17 mouse cellular contexts compared by ENCODE assay signal in genomic region chr10:11229545-11230178, GRCm38 (mm10). TPM values are rescaled to one million over a fixed set of nuclear protein-coding genes. Genes with fewer than 3 reads are reported as not detected.
DNase-seq lines count a peak whose midpoint lies in the region; ATAC-seq and TF ChIP-seq lines count a peak whose summit lies in the region.
"Had no signal": no experiment of that assay in that cellular context is flagged by ENCODE, and none has a peak within 500 bp of the region (broad histone marks: within the 10 kb centered on the region; RNA-seq: fewer than 3 reads in every experiment).

No protein-coding gene starts in this region.

- in situ Hi-C loops in ES-E14 (cut with MboI; ENCODE audit: low sequenced_read_pairs in 2 of 2, unreplicated experiment in 2 of 2) = no loop called here

- WGBS in heart, embryonic 15.5 days = 26% methylated on average over 6 of the region's 6 CpGs
- 11% methylated on average over 6 of the region's 6 CpGs for WGBS in stomach, embryonic 14.5 days

- no peaks in the 10 kb centered on the region for H3K9me3 ChIP-seq in heart, embryonic 15.5 days (replicated peaks)
- no peaks in the 10 kb centered on the region for H3K9me3 ChIP-seq in ES-E14 (ENCODE audit: control insufficient read depth, insufficient read depth, low read depth, low read length)
- no peaks in the 10 kb centered on the region for H3K9me3 ChIP-seq in stomach, embryonic 14.5 days (ENCODE audit: control insufficient read depth, low read depth, low read length)
- H3K9me3 ChIP-seq: forebrain, embryonic 10.5 days; hindbrain, embryonic 15.5 days; limb, embryonic 12.5 days; midbrain, embryonic 15.5 days; neural tube, embryonic 13.5 days had no signal

- no peaks in the 10 kb centered on the region for H3K36me3 ChIP-seq in heart, embryonic 15.5 days
- H3K36me3 ChIP-seq in ES-E14 (ENCODE audit: control insufficient read depth, insufficient read depth, low read length, poor library complexity, severe bottlenecking) = no peaks in the 10 kb centered on the region
- H3K36me3 ChIP-seq in stomach, embryonic 14.5 days (ENCODE audit: control insufficient read depth, insufficient read depth, low read length) = no peaks in the 10 kb centered on the region
- H3K36me3 ChIP-seq: forebrain, embryonic 10.5 days; hindbrain, embryonic 15.5 days; limb, embryonic 12.5 days; midbrain, embryonic 15.5 days; neural tube, embryonic 13.5 days had no signal

- H3K4me1 ChIP-seq in heart, embryonic 15.5 days (replicated peaks) = peaks cover 13% of the 10 kb centered on the region
- peaks cover 4 to 14% of the 10 kb centered on the region in 2 experiments for H3K4me1 ChIP-seq in ES-E14 (ENCODE audit: control insufficient read depth in 2 of 2, insufficient read depth in 2 of 2, low read length in 2 of 2, poor library complexity in 1 of 2)
- H3K4me1 ChIP-seq in stomach, embryonic 14.5 days (ENCODE audit: control insufficient read depth, insufficient read depth, low read length) = no peaks in the 10 kb centered on the region; the same call in 1 of the 2 replicates
- H3K4me1 ChIP-seq: forebrain, embryonic 10.5 days; hindbrain, embryonic 15.5 days; limb, embryonic 12.5 days; midbrain, embryonic 15.5 days; neural tube, embryonic 13.5 days had no signal

- no peak overlapping the region for H3K4me3 ChIP-seq in heart, embryonic 15.5 days
- no peak overlapping the region for H3K4me3 ChIP-seq in ES-E14 (ENCODE audit: insufficient read depth in 1 of 2, low read depth in 1 of 2, low read length in 2 of 2, poor library complexity in 1 of 2, severe bottlenecking in 1 of 2)
- H3K4me3 ChIP-seq in stomach, embryonic 14.5 days (ENCODE audit: low read depth, low read length) = no peak overlapping the region
- H3K4me3 ChIP-seq: forebrain, embryonic 10.5 days; hindbrain, embryonic 15.5 days; limb, embryonic 12.5 days; midbrain, embryonic 15.5 days; neural tube, embryonic 13.5 days had no signal

- peak overlapping the region; percentile 26; the same call in 1 of the 2 replicates for H3K4me2 ChIP-seq in heart, embryonic 15.5 days
- H3K4me2 ChIP-seq in stomach, embryonic 14.5 days (replicated peaks; ENCODE audit: low read depth, low read length) = no peak overlapping the region
- H3K4me2 ChIP-seq: hindbrain, embryonic 15.5 days; limb, embryonic 12.5 days; midbrain, embryonic 15.5 days; neural tube, embryonic 13.5 days had no signal

- H3K27ac ChIP-seq in heart, embryonic 15.5 days = peak overlapping the region; percentile 64
- no peak overlapping the region; the same call in 1 of the 2 replicates for H3K27ac ChIP-seq in ES-E14 (ENCODE audit: insufficient read depth, low read depth, low read length, poor library complexity, severe bottlenecking)
- no peak overlapping the region for H3K27ac ChIP-seq in stomach, embryonic 14.5 days (ENCODE audit: low read length)
- H3K27ac ChIP-seq: forebrain, embryonic 10.5 days; hindbrain, embryonic 15.5 days; limb, embryonic 12.5 days; midbrain, embryonic 15.5 days; neural tube, embryonic 13.5 days had no signal

- H3K27me3 ChIP-seq in heart, embryonic 15.5 days = no peaks in the 10 kb centered on the region
- H3K27me3 ChIP-seq in stomach, embryonic 14.5 days (ENCODE audit: control insufficient read depth, insufficient read depth, low read length) = no peaks in the 10 kb centered on the region
- H3K27me3 ChIP-seq: hindbrain, embryonic 15.5 days; limb, embryonic 12.5 days; midbrain, embryonic 15.5 days; neural tube, embryonic 13.5 days had no signal

- no peak for ATAC-seq in heart, embryonic 15.5 days (replicated peaks; ENCODE audit: insufficient number of reproducible peaks, insufficient read depth, low FRiP score, low read depth)
- ATAC-seq in stomach, embryonic 14.5 days (ENCODE audit: insufficient number of reproducible peaks, insufficient read depth, low FRiP score, low read depth) = 0 out of 2 replicates have a peak, but pooled peaks have one; percentile 61
- ATAC-seq: midbrain, embryonic 15.5 days had no signal

- H3K9ac ChIP-seq in heart, embryonic 15.5 days = no peak overlapping the region
- H3K9ac ChIP-seq in ES-E14 (ENCODE audit: insufficient read depth, low read depth, low read length, poor library complexity, severe bottlenecking) = no peak overlapping the region
- H3K9ac ChIP-seq in stomach, embryonic 14.5 days (replicated peaks; ENCODE audit: low read depth, low read length) = no peak overlapping the region
- H3K9ac ChIP-seq: hindbrain, embryonic 15.5 days; limb, embryonic 12.5 days; midbrain, embryonic 15.5 days; neural tube, embryonic 13.5 days had no signal

- intact Hi-C loops in heart, postnatal 36 days (cut with DNase I) = no loop called here

- no peak for DNase-seq in heart, postnatal 36 days
- peak; percentile 51 for DNase-seq in ES-E14 (ENCODE audit: low read depth, low spot score)
- DNase-seq in WW6 (ENCODE audit: low read depth, low spot score) = peak; percentile 24
- DNase-seq in urinary bladder, adult 2 months (ENCODE audit: low spot score) = no peak
- no peak for DNase-seq in layer of hippocampus, adult 9-11 months
- DNase-seq: adrenal gland, postnatal 14 days; cerebellum, adult 2 months; layer of hippocampus, postnatal 36 days; lung, postnatal 10 days; retina, postnatal 1 day had no signal

TF ChIP-seq in ES-E14, 5 proteins besides CTCF, POLR2A, EP300 and RAD21:
- TF ChIP-seq CHD2 (IDR thresholded peaks at IDR 0.05; ENCODE audit: low read depth, low read length) = no peak
- peak; percentile 62; the same call in 1 of the 2 replicates for TF ChIP-seq MAFK (IDR thresholded peaks at IDR 0.05; ENCODE audit: insufficient read depth, low read depth, low read length)
- TF ChIP-seq ZNF384 (IDR thresholded peaks at IDR 0.05; ENCODE audit: low read depth, low read length) = peak; percentile 73
TF ChIP-seq in ES-E14: peak in this region for 2.

RNA-seq across cellular contexts. Expression of gene Fbxo30, which starts 51.5 kb away (rescaled TPM):
- polyA plus RNA-seq in heart, embryonic 15.5 days (2015; fragmentation: Nextera tagmentation; extraction: Ambion mirVana) = 31.1 and 32.1 TPM in 2 replicates
- total RNA-seq in heart, postnatal 36 days (2021) = 10 to 100 TPM; 26.1 to 33.5 TPM
- 20.7 and 26.9 TPM in 2 replicates for total RNA-seq in ES-E14 (2012; rRNA removed)
- polyA plus RNA-seq in stomach, embryonic 14.5 days (2014; fragmentation: Nextera tagmentation; extraction: Ambion mirVana) = 29.5 and 29.9 TPM in 2 replicates
- 24.7 and 33.3 TPM in 2 replicates for polyA plus RNA-seq in urinary bladder, adult 2 months (2012; rRNA removed)

Comparison
In these comparisons a context has a peak if more than half of its experiments do, and no peak if none do; other contexts are left out.
1. DNase-seq: peak in ES-E14 (single experiment) and WW6 (single experiment); none in heart, postnatal 36 days (0 of 2), urinary bladder, adult 2 months (single experiment) and layer of hippocampus, adult 9-11 months (single experiment).